Mouse (Mus musculus) CH12F3 (cell line): ENCODE results near the gene Iqsec1.
"Not testable (repeated sequence)": the region's sequence is repeated elsewhere in the genome, so short reads cannot be mapped to it uniquely, and the experiment has no call there.

Source experiments
- in situ Hi-C: fragments of 300-500 bp; cut with MboI; formaldehyde crosslinking; loops from 2 replicates; pipeline ENCODE4 v1.14.3; 2020; ENCODE audit warnings: low sequenced_read_pairs

Iqsec1 gene

DNA sequence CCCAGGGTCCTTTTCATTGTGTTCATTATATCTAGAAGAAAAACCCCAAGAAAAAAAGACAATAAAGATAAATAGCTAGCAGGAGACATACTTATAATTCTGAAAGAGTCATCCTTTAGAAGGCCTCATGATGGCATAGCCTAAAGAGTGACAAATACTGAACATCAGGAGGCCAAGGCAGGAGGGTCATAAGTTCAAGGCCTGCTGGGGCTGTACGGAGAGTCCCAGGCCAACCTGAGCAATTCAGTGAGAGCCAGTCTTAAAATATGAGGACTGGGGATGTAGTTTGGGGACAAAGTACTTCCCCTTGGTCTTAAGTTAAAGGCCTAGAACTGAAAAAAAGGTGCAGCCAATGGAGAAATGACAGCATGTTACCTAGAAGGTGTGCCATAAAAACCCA lies 301.7 kb downstream of the Iqsec1 start:
- in situ Hi-C loops = no loop called here

DNA sequence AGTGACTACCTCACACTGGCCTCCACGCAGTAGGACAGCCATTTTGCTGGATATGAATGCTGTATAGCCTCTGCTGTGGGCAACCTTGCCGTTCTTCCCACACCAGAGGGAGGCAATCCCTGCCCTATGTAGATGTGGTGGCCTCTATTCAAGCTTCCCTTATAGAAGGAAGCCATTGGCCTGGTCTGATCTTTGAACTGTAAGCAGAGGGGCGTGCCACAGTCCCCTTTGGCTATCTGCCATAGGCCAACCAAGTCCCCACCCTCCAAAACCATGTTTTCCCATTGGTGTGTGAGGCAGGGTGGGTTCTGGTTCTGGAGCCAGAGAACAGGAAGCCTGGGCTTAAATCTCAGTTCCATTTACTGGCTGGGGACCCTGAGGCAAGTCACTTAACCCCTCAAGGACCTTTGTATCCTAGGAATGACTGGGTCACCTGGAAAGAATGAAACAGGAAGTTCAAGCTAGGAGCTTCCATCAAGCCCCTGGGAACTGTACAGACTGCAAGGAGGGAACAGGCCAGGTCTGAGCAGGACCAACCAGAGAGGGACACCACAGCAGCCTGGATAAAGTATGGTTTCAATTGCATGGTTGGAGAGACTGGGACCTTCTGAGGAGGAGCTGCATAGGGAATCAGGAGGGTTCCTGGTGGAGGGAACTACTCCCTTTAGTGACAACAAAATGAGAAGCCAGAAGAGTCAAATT lies 304.5 kb downstream of the Iqsec1 start:
- in situ Hi-C loops = no loop called here

DNA sequence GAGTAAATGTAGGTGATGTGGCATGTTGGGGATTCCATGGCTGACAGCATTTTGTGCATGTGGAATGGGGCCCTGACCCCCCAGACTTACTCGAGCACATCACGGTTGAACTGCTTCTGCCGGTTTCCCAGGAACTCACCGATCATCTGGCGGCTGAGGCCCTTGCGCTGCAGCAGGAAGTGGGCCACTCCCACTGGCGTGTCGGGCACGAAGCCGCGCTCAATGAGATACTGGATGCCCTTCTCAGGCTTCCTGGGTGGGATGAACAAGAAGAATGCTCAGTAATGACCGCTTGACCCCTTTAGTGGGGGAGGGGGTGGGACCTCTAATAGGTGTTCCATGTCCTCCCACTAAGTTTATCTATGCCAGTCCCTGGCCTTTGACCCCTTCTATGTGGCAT lies 308.1 kb downstream of the Iqsec1 start:
- in situ Hi-C loops = no loop called here

DNA sequence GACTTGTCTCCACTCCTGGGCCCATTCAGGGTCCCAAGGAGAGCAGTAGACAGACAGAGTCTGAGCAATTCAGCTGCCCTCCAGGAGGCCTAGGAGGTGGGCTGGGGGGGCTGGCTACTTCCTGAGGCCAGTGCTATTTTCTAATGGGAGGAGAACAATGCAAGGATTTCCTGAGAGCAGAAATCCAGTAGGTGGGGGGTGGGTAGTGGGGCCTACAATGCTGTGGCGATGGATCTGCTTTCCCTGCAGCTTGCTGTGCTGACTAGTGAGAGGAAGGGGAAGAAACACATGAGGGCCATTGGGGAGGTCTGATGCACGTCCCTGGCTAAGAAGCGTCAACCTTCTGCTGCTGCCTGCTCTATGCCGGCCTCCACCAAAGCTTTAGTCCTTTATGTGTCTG lies 309.7 kb downstream of the Iqsec1 start:
- in situ Hi-C loops = no loop called here

DNA sequence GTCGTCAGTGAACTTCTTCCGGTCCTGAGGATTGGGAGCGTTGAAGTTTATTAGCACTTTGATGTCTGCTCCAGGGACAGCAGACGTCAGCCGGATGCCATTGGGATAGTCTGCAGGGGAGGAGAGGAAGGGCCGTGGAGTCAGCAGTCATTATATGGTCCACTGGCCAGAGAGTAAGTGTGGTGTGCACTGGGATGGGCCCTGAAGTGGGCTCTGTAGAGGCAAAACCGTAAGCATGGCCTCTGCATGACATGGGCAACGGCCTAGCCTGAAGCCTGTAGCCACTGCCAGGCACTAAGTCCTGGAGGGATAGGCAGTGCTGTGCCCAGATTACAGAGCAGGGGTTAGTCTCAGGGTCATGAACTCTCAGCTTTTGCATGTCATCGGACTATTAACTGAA lies 319.8 kb downstream of the Iqsec1 start:
- in situ Hi-C loops = no loop called here

DNA sequence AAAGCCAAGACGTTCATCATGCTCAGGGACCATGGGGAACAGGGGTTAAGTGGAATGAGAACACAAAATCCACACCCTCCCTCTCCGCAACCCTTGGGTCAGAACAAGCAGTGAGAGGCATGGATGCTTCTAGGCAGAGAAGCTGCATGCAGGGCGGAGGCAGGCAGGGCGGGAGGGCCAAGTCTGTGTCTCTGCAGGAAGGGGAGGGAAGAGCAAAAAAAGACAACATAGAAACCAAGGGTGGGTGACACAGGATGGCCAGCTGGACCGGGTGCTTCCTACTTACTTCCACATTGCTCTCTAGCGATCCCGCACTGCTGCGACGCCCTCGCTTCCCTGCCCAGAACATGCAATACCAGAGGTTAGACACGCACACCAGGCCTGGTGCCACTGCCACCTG lies 324.7 kb downstream of the Iqsec1 start:
- in situ Hi-C loops = no loop called here

DNA sequence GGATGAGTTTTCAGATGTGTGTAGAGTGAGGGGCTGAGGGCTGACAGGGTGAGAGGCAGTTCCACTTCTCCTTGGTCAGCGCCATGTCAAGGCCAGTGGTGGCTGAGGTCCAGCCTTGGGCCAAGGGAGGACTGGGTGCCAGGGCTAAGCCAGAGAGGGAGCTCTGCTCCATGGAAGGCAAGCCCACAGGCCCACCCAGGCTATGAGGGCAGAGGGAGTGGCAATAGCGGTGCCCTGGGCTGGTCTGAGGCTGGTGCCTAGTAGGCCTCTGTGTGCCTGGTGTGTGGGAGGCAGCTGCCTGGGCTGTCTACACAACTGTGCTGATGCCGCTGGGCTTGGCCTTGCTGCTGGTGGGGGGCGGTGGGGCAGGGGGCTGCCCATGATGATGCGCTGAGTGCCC lies 326.3 kb downstream of the Iqsec1 start:
- in situ Hi-C loops = no loop called here

DNA sequence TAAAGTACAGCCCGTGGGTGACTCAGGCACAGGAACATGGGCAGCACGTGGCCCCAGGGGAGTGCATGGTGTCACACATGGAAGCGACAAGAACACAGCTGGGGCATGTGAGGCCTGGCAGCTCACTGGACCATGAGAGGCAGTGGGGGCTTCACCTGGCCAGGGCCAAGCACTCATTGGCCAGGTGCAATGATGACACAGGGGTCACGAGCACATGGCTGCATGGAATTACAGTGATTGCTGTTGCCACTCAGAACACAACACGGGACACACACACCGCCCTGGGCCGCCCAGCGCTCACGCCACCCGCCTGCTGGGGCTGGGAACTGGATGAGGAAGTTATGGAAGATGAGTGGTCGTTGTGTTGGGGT lies 327.5 kb downstream of the Iqsec1 start:
- in situ Hi-C loops = no loop called here

DNA sequence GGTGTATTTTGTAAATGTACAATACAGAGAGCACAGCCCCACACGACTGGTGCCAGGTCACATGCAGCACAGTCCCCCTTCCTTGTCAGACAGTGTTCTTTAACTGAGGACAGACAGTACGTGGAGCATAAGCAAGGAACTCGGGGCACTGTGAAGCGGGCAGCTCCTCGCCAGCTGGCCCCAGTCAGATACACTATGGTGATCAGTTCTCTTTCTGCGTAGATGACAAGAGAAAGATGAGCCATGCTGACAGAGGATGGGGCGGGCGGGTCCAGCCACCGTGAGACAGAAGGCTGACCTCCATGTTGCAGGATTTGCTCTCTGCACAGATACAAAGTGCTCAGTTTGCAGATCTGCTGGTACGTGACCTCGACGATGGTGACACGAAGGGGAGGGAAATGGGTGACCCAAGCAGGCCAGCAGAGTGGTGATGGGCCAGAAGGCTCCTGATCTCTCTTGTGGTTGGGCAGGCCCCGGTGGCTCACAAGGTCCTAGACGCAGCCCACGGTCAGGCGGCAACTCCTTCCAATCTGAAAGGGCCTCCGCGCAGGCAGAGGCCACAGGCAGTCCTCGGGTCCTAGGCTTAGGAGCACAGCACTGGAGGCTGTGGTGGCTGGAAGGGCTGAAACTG lies 328.0 kb downstream of the Iqsec1 start:
- in situ Hi-C loops = no loop called here

DNA sequence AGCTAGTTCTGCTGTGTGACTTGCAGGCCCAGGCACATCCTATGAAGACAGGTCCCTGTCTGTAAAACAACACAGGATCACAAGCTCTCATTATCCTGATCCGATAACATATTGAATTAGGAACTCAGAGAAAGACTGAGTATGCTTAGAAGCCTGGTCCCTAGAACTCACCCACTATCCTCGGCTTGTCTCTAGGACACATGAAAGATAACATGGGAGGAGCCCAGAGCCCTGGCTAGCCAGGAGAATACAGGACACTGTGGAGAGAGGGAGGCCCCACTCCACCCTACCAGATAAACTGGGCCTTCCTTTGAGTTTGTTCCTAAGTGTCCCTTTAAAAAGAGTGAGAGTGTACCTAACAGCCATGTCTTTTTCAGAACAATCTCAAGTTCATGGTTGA lies 328.6 kb downstream of the Iqsec1 start:
- in situ Hi-C loops = no loop called here

DNA sequence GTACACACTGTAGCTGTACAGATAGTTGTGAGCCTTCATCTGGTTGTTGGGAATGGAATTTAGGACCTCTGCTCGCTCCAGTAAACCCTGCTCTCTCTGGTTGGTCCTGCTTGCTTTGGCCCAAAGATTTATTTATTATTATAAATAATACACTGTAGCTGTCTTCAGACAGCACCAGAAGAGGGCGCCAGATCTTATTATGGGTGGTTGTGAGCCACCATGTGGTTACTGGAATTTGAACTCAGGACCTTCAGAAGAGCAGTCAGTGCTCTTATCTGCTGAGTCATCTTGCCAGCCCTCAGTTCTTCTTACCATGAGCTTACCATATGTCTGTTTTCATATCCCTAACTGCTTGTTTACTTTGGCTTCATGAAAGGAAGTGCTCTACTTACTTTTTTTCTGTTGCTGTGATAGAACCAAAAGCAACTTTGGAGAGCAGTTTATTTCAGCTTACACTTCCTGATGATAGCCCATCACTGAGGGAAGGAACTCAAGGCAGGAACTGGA lies 332.1 kb downstream of the Iqsec1 start:
- in situ Hi-C loops = not testable (repeated sequence)

DNA sequence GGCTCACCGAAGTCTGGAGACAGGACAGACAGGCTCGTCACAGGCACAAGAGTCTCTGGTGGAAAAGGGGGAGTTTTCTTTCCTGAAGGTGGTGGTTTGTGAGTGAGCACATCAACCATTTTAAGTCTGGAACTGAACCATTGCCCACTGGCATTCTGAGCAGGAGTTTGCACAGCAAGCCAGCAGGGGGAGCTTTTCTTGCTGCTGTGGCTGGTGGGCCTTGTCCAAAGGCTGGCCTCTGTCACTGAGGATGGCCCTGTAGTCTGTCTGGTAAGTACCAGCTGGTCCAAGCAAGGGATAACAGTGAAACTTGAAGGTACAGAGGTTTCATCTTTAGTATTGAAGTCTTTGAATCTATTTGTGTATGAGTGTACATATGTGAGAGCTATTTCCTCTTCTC lies 334.7 kb downstream of the Iqsec1 start:
- in situ Hi-C loops = no loop called here

DNA sequence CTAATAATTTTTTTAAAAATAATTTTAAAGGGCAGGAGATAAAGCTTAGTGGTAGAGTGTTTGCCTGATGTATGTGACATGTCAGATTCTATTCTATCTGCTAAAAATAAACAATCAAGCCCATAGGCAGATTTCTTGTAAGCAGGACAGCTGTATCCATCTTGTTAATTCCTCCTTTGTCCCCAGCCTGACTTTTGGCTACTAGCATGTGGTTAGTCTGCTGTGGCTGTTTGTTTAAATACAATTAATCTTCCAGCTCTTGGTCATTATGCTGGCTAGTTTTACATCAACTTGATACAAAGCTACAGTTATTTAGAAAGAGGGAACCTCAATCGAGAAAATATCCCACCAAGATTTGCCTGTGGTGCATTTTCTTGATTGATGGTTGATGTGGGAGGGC lies 337.9 kb downstream of the Iqsec1 start:
- in situ Hi-C loops = no loop called here

DNA sequence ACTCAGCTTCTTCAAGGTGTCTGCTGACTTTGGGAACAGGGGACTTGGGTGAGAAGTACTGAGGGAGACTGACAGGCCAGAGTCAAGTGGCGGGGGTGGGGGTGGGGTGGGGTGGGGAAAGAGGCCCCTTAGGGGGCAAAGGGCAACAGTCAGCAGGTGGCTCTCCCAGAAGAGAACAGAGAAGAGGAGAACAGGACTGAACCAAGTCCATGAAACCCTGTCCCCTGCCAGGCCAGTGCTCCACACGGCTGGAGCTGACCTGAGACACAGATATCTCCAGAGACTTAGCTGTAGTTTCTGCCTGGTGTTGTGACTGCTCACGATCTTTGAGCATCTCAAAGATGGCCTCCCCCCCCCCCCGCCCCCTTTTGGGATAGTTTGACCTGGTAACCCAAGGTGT lies 339.2 kb downstream of the Iqsec1 start:
- in situ Hi-C loops = no loop called here

DNA sequence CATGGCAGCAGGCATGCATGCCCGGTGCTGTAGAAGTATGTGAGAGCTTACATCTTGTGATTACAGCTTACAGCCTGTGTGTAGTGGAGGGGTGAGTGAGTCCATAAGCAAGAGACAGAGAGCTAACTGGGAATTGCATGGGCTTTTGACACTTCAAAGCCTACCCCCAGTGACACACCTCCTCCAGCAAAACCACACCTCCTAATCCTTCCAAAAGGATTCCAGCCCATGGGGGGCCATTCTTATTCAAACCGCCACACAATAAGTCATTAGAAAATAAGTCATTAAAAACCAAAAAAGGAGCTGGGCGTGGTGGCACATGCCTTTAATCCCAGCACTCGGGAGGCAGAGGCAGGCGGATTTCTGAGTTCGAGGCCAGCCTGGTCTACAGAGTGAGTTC lies 340.1 kb downstream of the Iqsec1 start:
- in situ Hi-C loops = no loop called here

DNA sequence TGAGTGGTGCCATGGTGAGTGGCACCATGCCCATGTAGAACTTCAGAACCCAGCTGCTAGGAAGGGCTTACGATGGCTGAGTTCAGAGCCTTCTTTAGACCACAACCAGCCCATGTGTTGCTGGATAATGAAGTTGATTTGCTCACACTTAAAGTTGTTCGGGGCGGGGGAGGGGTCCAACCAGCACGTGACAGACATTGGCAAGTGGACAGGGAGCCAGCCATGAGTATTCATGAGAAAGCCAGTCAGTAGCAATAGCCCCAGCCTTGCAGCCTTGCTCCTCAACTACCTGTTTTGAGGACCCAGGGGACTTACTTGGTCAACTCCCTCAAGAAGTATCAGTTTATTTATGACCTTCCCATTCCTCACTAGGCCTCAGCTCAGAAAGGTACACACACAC lies 343.5 kb downstream of the Iqsec1 start:
- in situ Hi-C loops = no loop called here

DNA sequence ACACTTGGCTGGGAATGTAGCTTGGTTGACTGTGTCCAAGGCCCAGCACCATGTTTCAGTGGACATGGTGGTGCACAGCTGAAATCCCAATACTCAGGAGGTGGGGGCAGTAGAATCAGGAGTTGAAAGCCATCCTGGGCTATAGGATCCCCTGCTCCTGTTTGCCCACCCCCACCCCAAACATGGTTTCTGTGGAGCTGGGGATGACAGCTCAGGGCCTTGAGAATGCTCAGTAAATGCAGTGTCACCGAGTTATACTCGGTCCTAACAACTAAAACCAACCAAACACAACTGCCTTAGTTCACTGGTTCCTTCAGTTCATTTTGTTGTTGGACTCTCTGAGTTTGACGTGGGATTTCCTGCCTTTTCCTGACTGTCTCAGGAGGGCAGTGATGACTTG lies 345.4 kb downstream of the Iqsec1 start:
- in situ Hi-C loops = no loop called here

DNA sequence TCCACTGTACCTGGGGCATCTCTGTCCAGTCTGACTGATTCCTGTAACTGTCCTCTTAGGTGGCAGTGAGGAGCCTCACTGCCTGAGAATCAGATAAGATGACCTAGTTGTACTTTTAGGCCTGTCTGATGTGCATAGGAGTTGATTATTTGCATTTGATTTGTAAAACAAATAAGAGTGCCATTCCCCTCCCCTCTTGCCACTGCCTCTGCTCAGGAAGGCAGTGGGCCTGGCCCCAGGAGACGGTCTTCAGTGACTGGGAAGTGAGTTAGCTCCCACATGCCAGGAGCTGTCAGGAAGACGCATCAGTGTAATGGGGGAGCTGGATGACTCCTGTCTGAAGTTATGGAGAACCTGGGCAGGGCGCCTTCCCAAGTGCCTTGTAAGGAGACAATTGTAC lies 352.9 kb downstream of the Iqsec1 start:
- in situ Hi-C loops = no loop called here

DNA sequence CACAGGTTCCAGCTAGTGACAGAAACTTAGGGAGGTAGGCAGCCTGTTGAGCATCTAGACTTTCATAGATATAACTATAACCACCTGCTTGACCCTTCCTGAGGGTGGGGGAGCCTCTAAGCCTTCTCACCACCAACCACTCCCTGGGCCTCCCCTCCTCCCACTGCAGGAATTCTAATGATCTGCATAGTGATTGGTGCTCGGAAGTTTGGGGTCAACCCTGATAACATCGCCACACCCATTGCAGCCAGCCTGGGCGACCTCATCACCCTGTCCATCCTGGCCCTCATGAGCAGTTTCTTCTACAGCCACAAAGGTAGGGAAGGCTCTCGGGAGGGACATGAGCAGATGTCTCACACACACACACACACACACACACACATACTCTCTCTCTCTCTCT lies 353.4 kb downstream of the Iqsec1 start:
- in situ Hi-C loops = no loop called here

DNA sequence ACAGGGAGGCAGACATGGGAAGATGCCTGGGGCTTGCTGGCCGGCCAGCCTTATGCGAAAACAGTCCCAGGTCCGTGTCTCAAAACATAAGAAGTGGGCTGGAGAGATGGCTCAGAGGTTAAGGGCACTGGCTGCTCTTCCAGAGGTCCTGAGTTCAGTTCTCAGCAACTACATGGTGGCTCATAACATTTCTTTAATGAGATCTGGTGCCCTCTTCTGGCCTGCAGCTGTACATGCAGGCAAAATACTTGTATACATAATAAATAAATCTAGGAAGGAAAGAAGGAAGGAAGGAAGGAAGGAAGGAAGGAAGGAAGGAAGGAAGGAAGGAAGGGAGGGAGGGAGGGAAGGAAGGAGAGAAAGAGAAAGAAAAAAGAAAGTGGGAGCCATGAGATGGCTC lies 356.0 kb downstream of the Iqsec1 start:
- in situ Hi-C loops = not testable (repeated sequence)

DNA sequence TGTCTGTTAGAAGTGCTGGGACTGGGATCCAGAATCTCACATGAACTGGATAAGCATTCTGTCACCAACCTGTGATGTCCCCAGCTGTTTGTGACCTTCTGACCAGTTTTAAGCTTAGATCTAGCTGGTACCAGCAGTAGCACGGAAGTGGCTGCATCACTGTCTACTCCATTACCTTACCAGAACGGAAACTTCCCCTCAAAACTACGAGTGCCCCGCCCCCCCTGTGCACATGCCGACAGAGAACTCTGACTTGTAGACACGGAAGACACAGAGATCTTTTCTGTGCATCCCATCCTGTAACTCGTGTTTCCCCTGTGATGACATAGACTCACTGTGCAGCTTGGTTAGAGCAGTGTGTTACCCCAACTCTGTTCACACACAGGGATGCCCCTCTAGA lies 358.1 kb downstream of the Iqsec1 start:
- in situ Hi-C loops = no loop called here

DNA sequence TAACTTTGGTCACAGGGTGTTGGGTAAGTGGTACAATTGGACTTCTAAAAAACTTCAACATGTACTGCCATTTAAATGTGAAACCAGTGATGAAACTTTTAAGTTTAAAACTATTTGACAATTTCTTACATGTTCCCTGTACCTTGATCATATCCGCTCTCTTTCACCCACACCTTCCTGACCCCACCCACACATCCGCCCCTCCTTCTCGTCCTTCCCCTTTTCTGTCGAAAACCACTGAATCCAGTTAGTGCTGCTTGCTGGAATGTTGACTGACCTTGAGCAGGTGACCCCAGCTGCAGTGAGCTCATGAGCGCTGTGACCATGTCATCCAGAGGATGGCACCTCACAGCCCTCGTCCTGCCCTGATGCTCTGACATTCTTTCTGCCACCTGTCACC lies 359.0 kb downstream of the Iqsec1 start:
- in situ Hi-C loops = no loop called here

DNA sequence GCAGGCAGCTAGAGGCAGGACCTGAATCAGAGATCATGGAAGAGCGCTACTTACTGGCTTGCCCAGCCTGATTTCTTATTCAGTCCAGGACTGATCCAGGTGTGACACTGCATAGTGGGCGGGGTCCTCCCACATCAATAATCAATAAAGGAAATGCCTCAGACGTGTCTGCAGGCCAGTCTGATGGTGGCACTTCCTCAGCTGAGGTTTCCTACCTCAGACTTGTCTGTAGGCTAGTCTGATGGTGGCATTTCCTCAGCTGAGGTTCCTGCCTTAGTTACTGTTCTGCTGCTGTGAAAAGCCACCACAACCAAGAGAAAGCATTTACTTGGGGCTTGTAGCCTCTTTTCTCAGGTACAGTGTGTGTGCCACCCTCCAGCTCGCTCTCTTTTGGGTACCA lies 360.9 kb downstream of the Iqsec1 start:
- in situ Hi-C loops = no loop called here
